9 mouse cellular contexts compared by ENCODE assay signal in genomic region chr14:46388636-46389035, GRCm38 (mm10). TPM values are rescaled to one million over a fixed set of nuclear protein-coding genes. Genes with fewer than 3 reads are reported as not detected.
DNase-seq lines count a peak whose midpoint lies in the region; ATAC-seq lines count a peak whose summit lies in the region.
"Had no signal": no experiment of that assay in that cellular context is flagged by ENCODE, and none has a peak within 500 bp of the region (broad histone marks: within the 10 kb centered on the region; RNA-seq: fewer than 3 reads in every experiment).

No protein-coding gene starts in this region.

- intact Hi-C loops in heart, postnatal 36 days (cut with DNase I): loop anchor here (1.0 to 5.0 kb wide), 7 partner anchors 71 to 731 kb away; partner anchors contain the start of gene Ddhd1

- H3K4me3 ChIP-seq in embryonic facial prominence, embryonic 14.5 days (ENCODE audit: low read depth, low read length): peak overlapping the region; percentile 62
- H3K4me3 ChIP-seq in limb, embryonic 11.5 days (ENCODE audit: low read depth, low read length): peak overlapping the region; percentile 37
- H3K4me3 ChIP-seq in midbrain, embryonic 12.5 days: peak overlapping the region; percentile 51

- peak; percentile 21 for DNase-seq in R1 (ENCODE audit: low read depth, low spot score)
- peak; percentile 40 for DNase-seq in embryonic facial prominence, embryonic 14.5 days (ENCODE audit: low spot score)
- peak; percentile 64 to 66 for DNase-seq in heart, postnatal 36 days
- DNase-seq in limb, embryonic 11.5 days (ENCODE audit: low spot score): peak; percentile 75
- DNase-seq in right cerebral cortex, postnatal 36 days (ENCODE audit: low spot score in 2 of 2): no peak
- no peak for DNase-seq in spleen, postnatal 4 days (ENCODE audit: low spot score in 2 of 2)

- peak overlapping the region; percentile 91 for H3K27ac ChIP-seq in embryonic facial prominence, embryonic 14.5 days (replicated peaks; ENCODE audit: low read depth, low read length)
- peak overlapping the region; percentile 63; the same call in 1 of the 2 replicates for H3K27ac ChIP-seq in limb, embryonic 11.5 days (replicated peaks; ENCODE audit: low read depth, low read length)
- H3K27ac ChIP-seq in midbrain, embryonic 12.5 days (replicated peaks): no peak overlapping the region
- H3K27ac ChIP-seq: macrophage had no signal

- H3K9me3 ChIP-seq in embryonic facial prominence, embryonic 14.5 days (ENCODE audit: control insufficient read depth, low read length): no peaks in the 10 kb centered on the region
- no peaks in the 10 kb centered on the region for H3K9me3 ChIP-seq in limb, embryonic 11.5 days (ENCODE audit: control insufficient read depth, low read length)
- no peaks in the 10 kb centered on the region for H3K9me3 ChIP-seq in midbrain, embryonic 12.5 days

- peaks cover 30% of the 10 kb centered on the region for H3K27me3 ChIP-seq in embryonic facial prominence, embryonic 14.5 days (replicated peaks; ENCODE audit: control insufficient read depth, insufficient read depth, low read length)
- peaks cover 3% of the 10 kb centered on the region; the same call in 1 of the 2 replicates for H3K27me3 ChIP-seq in limb, embryonic 11.5 days (ENCODE audit: control insufficient read depth, insufficient read depth, low read length)
- H3K27me3 ChIP-seq in midbrain, embryonic 12.5 days: peaks cover 90% of the 10 kb centered on the region

- peaks cover 6% of the 10 kb centered on the region; the same call in 1 of the 2 replicates for H3K4me1 ChIP-seq in embryonic facial prominence, embryonic 14.5 days (ENCODE audit: control insufficient read depth, insufficient read depth, low read length)
- peaks cover 9% of the 10 kb centered on the region; the same call in 1 of the 2 replicates for H3K4me1 ChIP-seq in limb, embryonic 11.5 days (ENCODE audit: control insufficient read depth, insufficient read depth, low read length)
- peaks cover 41% of the 10 kb centered on the region for H3K4me1 ChIP-seq in midbrain, embryonic 12.5 days

- peaks cover 8% of the 10 kb centered on the region for H3K36me3 ChIP-seq in embryonic facial prominence, embryonic 14.5 days (ENCODE audit: control insufficient read depth, insufficient read depth, low read length)
- no peaks in the 10 kb centered on the region for H3K36me3 ChIP-seq in limb, embryonic 11.5 days (ENCODE audit: control insufficient read depth, insufficient read depth, low read length)
- no peaks in the 10 kb centered on the region for H3K36me3 ChIP-seq in midbrain, embryonic 12.5 days

- peak overlapping the region; percentile 67 for H3K9ac ChIP-seq in embryonic facial prominence, embryonic 14.5 days (ENCODE audit: low read depth, low read length)
- H3K9ac ChIP-seq in limb, embryonic 11.5 days (ENCODE audit: low read length): peak overlapping the region; percentile 62
- H3K9ac ChIP-seq in midbrain, embryonic 12.5 days (replicated peaks): no peak overlapping the region

- no peak for ATAC-seq in embryonic facial prominence, embryonic 14.5 days (ENCODE audit: low read depth)
- ATAC-seq in limb, embryonic 11.5 days (ENCODE audit: insufficient number of reproducible peaks, low FRiP score, low TSS enrichment, low read depth): no peak
- no peak for ATAC-seq in midbrain, embryonic 12.5 days (ENCODE audit: low FRiP score, low read depth)
- ATAC-seq in activated CD4-positive, CD25-positive, alpha-beta regulatory T cell, adult 4 months: no peak

- peak overlapping the region; percentile 75 for H3K4me2 ChIP-seq in embryonic facial prominence, embryonic 14.5 days (ENCODE audit: low read depth, low read length)
- H3K4me2 ChIP-seq in limb, embryonic 11.5 days (ENCODE audit: low read depth, severe bottlenecking): peak overlapping the region; percentile 82
- H3K4me2 ChIP-seq in midbrain, embryonic 12.5 days (replicated peaks): peak overlapping the region; percentile 82

- 0% methylated on average over 24 of the region's 27 CpGs for WGBS in embryonic facial prominence, embryonic 14.5 days
- WGBS in limb, embryonic 11.5 days: 0% methylated on average over 26 of the region's 27 CpGs
- WGBS in midbrain, embryonic 12.5 days: 1% methylated on average over 24 of the region's 27 CpGs

RNA-seq across cellular contexts. Expression of gene Bmp4, which starts 1.8 kb away (rescaled TPM):
- polyA plus RNA-seq in embryonic facial prominence, embryonic 14.5 days (2014; fragmentation: Nextera tagmentation; extraction: Ambion mirVana): 12.3 and 16.4 TPM in 2 replicates
- total RNA-seq in heart, postnatal 36 days (2021): 10 to 100 TPM; 13.3 to 17.8 TPM
- polyA plus RNA-seq in limb, embryonic 11.5 days (2014; fragmentation: Nextera tagmentation; extraction: Ambion mirVana): 58.9 and 75.0 TPM in 2 replicates
- 9.0 and 12.7 TPM in 2 replicates for polyA plus RNA-seq in midbrain, embryonic 12.5 days (2016; fragmentation: Nextera tagmentation; extraction: Ambion mirVana)
- under 1 TPM in 1 of 2 experiments, not detected in 1; 0.26 TPM for polyA plus RNA-seq in activated CD4-positive, CD25-positive, alpha-beta regulatory T cell, adult 4 months (2017; shearing (Covaris generic))
- polyA plus RNA-seq: macrophage had no signal

RNA-seq across cellular contexts. Expression of gene Gm15217, which starts 9.4 kb away (rescaled TPM):
- not detected in 2 replicates for polyA plus RNA-seq in embryonic facial prominence, embryonic 14.5 days (2014; fragmentation: Nextera tagmentation; extraction: Ambion mirVana)
- not detected for total RNA-seq in heart, postnatal 36 days (2021)
- 0.50 TPM in 1 of 2 replicates, not detected in the other for polyA plus RNA-seq in limb, embryonic 11.5 days (2014; fragmentation: Nextera tagmentation; extraction: Ambion mirVana)
- not detected in 2 replicates for polyA plus RNA-seq in midbrain, embryonic 12.5 days (2016; fragmentation: Nextera tagmentation; extraction: Ambion mirVana)
- not detected for polyA plus RNA-seq in activated CD4-positive, CD25-positive, alpha-beta regulatory T cell, adult 4 months (2017; shearing (Covaris generic))
- polyA plus RNA-seq: macrophage had no signal

Comparison
In these comparisons a context has a peak if more than half of its experiments do, and no peak if none do; other contexts are left out.
1. DNase-seq: peak in R1 (single experiment), embryonic facial prominence, embryonic 14.5 days (single experiment), heart, postnatal 36 days (2 of 2) and limb, embryonic 11.5 days (single experiment); none in right cerebral cortex, postnatal 36 days (0 of 2) and spleen, postnatal 4 days (0 of 2).
2. Peak in every context shown above with its lines, with median percentiles within 50 percentile points of each other: H3K4me2 ChIP-seq and H3K4me3 ChIP-seq.